Mouse (Mus musculus) regulatory T cell (primary cell): ENCODE results near the gene Sptssa.
"Not testable (repeated sequence)": the region's sequence is repeated elsewhere in the genome, so short reads cannot be mapped to it uniquely, and the experiment has no call there.

Experiments used
- in situ Hi-C: fragments of 300-600 bp; cut with MboI, MseI; formaldehyde crosslinking; loops from one replicate; pipeline ENCODE4 v1.15.1; 2025; ENCODE audit warnings: high pct_unique_total_duplicates

The Sptssa gene

GRCm38 (mm10) chr12:54656396-54657171 lies at the start of gene Sptssa:
TSS of gene Sptssa (minus strand) at chr12:54656573.
- in situ Hi-C loops = no loop called here

GRCm38 (mm10) chr12:54699394-54699793 lies 43.0 kb upstream of the Sptssa start:
- in situ Hi-C loops = loop anchor here (5.0 kb wide), 1 partner anchor 38 kb away; no protein-coding TSS in a partner anchor

DNA sequence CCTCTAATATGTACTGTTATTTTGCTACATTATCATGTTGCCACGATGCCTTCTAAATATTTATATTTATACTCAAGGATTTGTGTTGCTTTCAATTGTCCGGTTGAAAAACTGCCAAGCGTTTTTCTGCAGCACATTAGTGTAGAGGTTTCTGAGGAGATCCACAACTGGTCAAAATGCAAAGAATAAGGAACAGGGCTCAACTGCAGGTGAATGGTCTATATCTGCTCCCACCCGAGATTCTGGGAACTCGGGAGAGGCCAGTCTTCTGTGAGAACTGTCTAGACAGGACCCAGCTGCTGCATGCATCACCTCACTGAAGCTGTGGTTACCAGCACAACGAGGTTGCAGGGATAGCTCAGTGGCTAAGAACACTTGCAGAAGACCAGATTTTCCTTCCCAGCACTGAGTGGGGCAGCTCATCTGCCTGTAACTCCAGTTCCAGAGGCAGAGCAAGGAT lies 41.4 kb upstream of the Sptssa start:
- in situ Hi-C loops = loop anchor here (5.0 kb wide), 1 partner anchor 39 kb away; no protein-coding TSS in a partner anchor

DNA sequence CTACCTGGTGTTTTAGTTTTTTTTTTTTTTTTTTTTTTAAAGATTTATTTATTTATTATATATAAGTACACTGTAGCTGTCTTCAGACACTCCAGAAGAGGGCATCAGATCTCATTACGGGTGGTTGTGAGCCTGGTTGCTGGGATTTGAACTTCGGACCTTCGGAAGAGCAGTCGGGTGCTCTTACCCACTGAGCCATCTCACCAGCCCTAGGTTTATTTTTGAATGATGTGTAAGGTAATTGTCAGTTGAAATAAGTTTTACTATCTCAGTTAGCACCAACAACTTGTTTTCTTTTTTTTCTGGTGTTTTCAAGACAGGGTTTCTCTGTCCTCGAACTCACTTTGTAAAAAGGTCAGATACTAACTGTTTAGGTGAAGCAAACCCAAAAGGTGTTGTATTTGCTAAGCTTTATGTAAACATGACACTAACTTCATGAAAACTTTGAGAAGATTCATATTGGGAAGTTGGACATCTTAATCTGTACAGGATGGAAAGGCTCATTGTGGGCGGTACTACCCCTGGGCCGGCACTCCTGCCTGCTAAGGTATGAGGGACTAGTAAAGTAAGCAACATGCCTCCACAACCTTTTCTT lies 40.7 kb upstream of the Sptssa start:
- in situ Hi-C loops = loop anchor here (5.0 kb wide), 1 partner anchor 40 kb away; no protein-coding TSS in a partner anchor

GRCm38 (mm10) chr12:54696242-54697002 lies 40.0 kb upstream of the Sptssa start:
- in situ Hi-C loops = loop anchor here (5.0 kb wide), 1 partner anchor 41 kb away; no protein-coding TSS in a partner anchor

- in situ Hi-C loops = loop anchor here (5.0 kb wide), 1 partner anchor 42 kb away; no protein-coding TSS in a partner anchor
Measured at GRCm38 (mm10) chr12:54695511-54696241, 39.3 kb upstream of the Sptssa start, which contains the start of gene Eapp. TSS of gene Eapp (minus strand) at chr12:54695897.

GRCm38 (mm10) chr12:54694847-54695510 lies 38.6 kb upstream of the Sptssa start:
- in situ Hi-C loops = loop anchor here (5.0 kb wide), 1 partner anchor 42 kb away; no protein-coding TSS in a partner anchor

- in situ Hi-C loops = no loop called here
Measured at GRCm38 (mm10) chr12:54689082-54689481, 32.7 kb upstream of the Sptssa start.

DNA sequence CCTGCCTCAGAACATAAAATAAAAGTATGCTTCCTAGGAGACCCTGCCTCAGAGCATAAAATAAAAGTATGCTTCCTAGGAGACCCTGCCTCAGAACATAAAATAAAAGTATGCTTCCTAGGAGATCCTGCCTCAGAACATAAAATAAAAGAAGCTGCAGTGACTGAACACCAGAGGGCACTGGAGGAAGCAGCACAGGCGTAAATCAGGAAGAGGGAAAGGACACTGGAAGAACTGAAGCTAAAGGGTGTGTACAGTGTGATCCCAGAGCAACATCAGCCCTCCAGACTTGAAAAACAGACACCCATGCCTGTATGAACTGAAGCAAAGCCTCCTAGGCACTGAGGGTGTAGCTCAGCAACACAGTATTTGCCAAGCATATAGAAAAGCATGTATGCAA lies 26.8 kb upstream of the Sptssa start:
- in situ Hi-C loops = no loop called here

- in situ Hi-C loops = no loop called here
Measured at GRCm38 (mm10) chr12:54676709-54677108, 20.3 kb upstream of the Sptssa start.

GRCm38 (mm10) chr12:54675396-54675795 lies 19.0 kb upstream of the Sptssa start:
- in situ Hi-C loops = no loop called here

DNA sequence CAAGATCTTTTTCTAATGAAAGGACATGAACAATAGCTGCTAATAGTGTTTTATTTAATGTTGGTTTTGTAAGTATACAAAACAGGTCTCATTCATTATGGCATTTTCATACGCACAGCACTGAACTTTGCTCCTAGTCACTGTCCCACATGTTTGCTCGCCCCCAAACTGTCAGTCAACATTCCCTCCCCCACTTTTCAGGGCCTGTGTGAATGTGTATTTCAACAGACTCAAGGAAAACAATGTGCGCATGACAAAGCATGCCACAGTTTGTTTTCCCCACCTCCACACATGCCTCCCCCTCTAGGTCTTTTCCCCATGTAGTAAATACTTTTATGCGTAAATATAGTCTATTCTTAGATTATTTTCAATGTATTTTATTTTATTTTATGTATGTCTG lies 14.9 kb upstream of the Sptssa start:
- in situ Hi-C loops = no loop called here

DNA sequence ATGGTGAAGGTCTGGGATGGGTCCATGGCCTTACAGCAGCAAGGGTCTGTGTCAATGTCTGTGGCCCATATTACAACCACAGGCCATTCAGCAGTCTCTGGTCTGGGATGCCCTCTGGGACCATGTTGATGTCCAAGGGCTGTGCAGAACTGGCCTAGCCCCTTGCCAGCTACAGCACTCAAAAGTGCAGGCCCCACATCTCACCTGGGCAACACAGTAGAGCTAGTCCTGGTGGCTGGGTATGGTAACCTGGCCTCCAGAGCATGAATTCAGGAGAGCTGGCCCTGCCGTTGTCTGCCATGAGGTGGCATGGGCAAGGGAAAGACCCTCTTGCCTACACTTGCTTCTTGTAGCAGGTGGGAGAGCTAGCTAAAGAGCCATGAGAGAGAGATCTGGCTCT lies 11.8 kb upstream of the Sptssa start:
- in situ Hi-C loops = no loop called here

- in situ Hi-C loops = no loop called here
Measured at GRCm38 (mm10) chr12:54665526-54665925, 9.2 kb upstream of the Sptssa start.

DNA sequence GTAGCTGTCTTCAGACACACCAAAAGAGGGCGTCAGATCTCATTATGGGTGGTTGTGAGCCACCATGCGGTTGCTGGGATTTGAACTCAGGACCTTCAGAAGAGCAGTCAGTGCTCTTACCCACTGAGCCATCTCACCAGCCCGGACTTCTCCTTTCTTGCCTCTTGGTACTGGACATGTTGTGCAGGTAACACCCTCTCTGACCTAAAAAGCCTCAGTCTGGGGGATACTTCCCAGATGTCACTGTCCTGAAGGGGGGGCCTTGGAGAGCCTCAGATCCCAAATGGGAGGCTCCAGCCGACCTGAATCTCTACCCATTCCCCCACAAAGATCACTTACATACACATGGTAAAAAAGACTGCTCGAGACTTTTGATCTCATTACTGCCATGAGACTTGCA lies 5.1 kb upstream of the Sptssa start:
- in situ Hi-C loops = not testable (repeated sequence)

GRCm38 (mm10) chr12:54659901-54660300 lies 3.5 kb upstream of the Sptssa start:
- in situ Hi-C loops = no loop called here

- in situ Hi-C loops = no loop called here
Measured at GRCm38 (mm10) chr12:54658425-54659092, 2.2 kb upstream of the Sptssa start.

DNA sequence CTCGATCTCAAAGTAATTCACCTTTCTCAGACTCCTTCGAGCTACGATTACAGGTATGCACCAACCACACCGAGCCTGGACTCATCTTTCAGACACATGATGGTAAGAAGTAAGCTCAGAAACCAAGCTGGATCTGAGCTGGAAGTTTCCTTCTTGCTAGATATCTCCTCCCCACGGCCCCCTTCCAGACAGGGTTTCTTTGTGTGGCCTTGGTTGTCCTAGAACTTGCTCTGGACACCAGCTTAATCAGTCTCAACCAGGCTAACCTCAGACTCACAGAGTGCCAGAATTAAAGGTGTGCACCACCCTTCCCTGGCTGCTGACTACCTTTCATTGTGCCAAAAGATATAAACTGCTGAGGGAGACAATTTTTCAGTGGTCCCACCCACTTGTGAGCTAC lies 1.6 kb upstream of the Sptssa start:
- in situ Hi-C loops = no loop called here

GRCm38 (mm10) chr12:54657226-54657625 lies 853 bp upstream of the Sptssa start:
- in situ Hi-C loops = no loop called here

GRCm38 (mm10) chr12:54656039-54656395 lies 356 bp downstream of the Sptssa start:
- in situ Hi-C loops = no loop called here
